Mouse (Mus musculus) inflammation-experienced regulatory T-cells, adult 6 months (primary cell): ENCODE measurements at regions not wholly inside any gene's neighbourhood (a gene's known extent, or its start where the extent isn't known, plus 50 kb on each side); places are given as distances from the start of the nearest gene placed in this dataset.

Experiments used
- ATAC-seq: one replicate; pipeline ENCODE4 v1.8.0; 2017

DNA sequence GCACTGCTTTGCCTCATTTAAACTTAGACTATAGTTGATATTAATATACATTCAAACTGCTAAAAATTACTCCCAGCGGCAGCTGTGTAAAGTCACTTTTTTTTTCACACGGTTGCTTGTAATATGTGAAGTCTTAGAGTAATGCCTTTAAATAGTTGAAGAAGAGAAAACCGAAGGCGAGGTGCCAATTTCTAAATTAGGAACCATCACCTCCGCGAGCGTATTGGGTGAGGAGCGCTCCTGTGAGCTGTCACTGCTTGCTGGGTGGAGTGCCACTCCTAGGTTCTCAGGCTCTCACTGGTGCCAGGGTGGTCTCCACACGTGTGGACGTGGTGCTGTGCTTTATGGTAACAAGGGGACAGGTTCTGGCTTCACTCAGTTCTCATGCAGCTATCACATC lies 82.8 kb upstream of the Nectin3 start:
- ATAC-seq = no peak

DNA sequence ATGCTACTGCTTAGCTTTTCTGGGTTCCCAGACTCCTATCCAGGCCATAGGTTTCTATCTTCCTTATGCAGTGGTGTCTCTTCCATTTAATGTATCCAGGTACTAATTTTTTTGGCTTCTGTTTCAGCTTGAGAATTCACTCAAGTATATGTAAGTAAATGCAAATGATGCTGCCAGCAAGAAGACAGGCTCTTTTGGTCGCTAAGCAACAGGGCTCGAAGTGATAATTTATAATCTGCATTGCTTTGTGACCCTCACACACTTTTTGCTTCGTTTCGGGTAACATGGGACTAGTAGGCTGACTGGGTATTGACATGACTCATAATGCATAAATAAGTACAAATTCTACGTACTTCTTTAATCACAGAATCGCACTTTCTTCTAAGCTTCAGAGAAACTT lies 75.9 kb upstream of the Nectin3 start:
- no peak for ATAC-seq

DNA sequence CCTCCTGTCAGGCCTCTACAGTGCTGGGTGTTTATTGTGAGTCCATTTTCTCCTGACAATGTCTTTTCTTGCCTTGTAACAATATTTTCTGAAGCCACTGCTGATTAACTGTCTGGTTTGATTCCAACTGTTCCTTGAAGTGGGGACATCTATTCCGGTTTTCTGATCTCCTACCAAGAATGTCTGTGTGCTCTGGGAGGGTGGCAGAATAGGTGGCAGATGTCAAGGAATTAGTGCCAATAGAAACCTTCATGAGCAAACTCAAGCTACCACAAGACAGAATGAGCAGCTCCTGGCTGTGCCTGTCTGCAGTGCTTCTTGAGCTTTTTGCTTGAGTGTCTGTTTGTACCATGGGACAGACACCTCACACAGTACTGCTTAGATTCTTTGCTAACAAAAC lies 69.1 kb upstream of the Nectin3 start:
- no peak for ATAC-seq

DNA sequence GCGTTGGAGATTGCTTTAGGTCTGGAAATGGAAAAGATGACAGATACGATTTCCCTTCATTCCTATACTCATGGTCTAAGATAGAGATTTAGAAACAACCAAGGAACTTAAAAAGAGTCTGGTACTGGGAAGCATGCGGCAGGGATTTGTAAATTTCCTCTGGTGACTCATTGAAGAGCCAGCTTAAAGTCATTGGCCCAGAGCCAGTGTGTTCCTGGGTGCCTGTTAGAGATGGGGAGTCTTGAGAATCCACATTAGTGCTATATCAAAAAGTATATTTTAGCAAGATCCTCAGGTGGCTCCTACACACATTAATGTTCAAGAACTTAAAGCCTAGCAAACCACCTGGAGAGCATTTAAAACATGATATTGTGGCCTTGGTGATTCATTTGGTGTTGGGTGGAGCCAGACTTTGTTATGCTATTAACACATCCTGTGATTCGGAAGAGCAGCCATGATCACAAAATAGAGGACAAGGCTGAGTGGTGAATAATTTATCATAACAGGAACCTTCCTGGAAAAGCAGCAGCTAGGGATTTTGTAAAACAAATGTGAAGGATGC lies 67.8 kb upstream of the Nectin3 start:
- no peak for ATAC-seq

DNA sequence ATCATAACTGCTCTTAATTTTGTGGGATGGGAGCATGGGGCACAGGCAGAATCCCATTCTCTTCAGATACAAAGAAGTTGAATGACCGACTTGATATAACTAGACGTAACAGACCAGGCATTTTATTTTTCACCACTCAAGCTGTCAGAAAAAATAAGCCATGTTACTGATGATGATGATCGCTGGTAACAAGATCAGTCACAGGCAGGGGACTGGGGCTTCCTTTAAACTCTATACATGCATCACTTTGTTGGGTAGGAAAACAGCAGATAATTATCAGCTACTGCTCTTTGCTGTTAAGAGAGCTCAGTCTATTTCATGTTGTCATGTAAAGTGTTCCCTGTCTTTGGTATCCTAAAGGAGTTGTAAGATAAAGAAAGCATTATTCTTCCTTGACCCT lies 59.0 kb upstream of the Nectin3 start:
- ATAC-seq = no peak

DNA sequence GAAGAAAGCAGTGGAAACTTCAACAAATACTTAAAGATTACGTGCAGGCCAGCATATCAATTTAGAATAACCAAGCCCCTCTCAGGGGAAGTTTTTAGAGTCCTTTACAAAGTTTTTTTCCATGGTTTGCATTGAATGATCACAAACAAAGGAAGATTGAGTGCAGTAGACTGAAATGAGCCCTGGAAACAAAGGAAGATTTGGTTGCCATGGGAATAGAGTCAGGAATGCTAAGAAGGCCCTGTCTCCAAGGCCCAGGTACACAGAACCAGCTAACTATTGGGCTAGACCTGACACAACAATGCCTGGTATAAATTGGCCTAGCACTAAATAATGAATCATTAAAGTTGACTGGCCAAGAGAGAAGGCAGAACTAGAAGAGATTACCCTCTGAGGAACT lies 49.9 kb upstream of the Nectin3 start:
- no peak for ATAC-seq
